Mouse (Mus musculus): Measurements from ENCODE around the gene Crisp2. TPM values are rescaled to one million over a fixed set of nuclear protein-coding genes. Genes with fewer than 3 reads are reported as not detected.

The Crisp2 gene
- polyA plus RNA-seq (2012; ENCODE audit: insufficient read depth, insufficient read length, low replicate concordance, missing spikeins): not detected in 2 replicates

DNA sequence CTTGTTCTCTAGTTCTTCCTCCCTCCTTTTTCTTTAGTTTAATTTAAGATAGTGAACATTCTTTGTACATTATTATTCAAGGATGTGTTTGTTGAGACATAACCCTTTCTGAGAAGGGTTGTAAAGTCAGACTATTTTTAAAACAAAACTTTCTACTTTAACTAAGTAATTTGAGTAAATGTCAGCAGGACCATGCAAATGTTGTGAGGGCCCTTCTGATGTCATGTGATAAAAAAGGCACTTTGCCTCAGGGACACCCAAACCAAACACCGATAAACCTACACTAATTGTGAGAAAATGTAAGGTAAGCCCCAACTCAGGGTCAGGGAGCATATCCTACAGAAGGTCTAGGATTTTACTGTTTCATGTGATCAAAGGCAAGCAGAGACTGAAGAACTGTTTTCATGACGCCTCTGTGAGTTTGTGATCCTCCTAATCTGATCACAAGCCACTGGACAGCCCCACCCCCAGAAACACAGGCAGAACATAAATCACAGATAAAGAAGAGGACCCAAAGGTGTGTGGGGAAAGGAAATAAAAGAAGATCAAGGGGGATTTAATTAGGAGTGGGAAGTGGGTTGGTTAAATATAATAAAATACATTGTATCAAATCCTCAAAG lies at the start of gene Crisp2:
Gene Crisp2, minus strand, starts transcription at position 51 of the 620 bp plus-strand sequence.
- Histone ChIP-seq H3K27ac (ENCODE audit: insufficient read depth, low read depth, low read length) (no peak within 1 kb of the TSS), H3K4me1 (ENCODE audit: control insufficient read depth, insufficient read depth, low read length) (no peaks in the 10 kb centered on the region), H3K4me3 (ENCODE audit: insufficient read depth, low read depth, low read length) (no peak within 1 kb of the TSS)
- WGBS: 59% methylated on average over 2 of the region's 2 CpGs
- TF ChIP-seq CTCF (IDR thresholded peaks at IDR 0.05; ENCODE audit: insufficient read depth, low read depth, low read length) (no peak), POLR2A (IDR thresholded peaks at IDR 0.05; ENCODE audit: insufficient read depth, low read depth, low read length) (no peak)

DNA sequence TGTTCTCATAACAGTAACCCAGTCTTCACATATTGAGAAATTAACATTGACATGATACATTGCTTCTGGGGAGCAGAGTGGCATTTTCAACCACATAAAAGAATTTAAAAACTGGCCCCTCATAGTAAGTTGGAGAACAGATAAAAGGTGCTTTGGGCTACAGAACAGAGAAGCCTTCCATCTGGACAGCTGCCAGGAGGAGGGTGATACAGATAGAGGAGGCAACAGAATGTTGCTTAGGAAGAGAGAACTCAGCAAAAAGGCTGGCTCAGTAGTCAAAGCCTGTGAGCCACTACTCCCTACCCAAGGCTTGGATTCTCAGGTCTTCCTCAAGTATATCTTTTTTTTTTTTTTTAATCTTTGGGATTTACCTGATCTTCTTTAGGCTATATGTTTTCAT lies 48.3 kb upstream of the Crisp2 start:
- Histone ChIP-seq H3K4me1 (ENCODE audit: control insufficient read depth, insufficient read depth, low read length) (no peaks in the 10 kb centered on the region), H3K27ac (ENCODE audit: insufficient read depth, low read depth, low read length) (no peak overlapping the region), H3K4me3 (ENCODE audit: insufficient read depth, low read depth, low read length) (no peak overlapping the region)
- TF ChIP-seq CTCF (IDR thresholded peaks at IDR 0.05; ENCODE audit: insufficient read depth, low read depth, low read length) (no peak), POLR2A (IDR thresholded peaks at IDR 0.05; ENCODE audit: insufficient read depth, low read depth, low read length) (no peak)

DNA sequence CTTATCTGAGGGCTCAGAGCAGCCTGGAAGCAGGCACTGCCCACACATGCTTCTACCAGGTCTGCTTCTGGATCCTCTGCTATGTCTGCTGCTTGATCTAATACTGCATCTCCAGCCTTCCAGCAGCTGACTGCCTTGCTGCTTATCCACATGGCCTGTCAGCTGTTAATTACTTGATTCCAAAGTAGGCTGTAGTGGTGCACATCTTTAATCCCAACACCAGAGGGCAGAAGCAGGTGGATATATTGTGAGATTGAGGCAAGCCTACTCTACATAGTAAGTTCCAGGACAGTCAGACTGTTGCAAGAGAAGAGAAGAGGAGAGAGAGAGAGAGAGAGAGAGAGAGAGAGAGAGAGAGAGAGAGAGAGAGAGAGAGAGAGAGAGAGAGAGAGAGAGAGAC lies 30.5 kb upstream of the Crisp2 start:
- Histone ChIP-seq H3K27ac (ENCODE audit: insufficient read depth, low read depth, low read length) (no peak overlapping the region), H3K4me1 (ENCODE audit: control insufficient read depth, insufficient read depth, low read length) (no peaks in the 10 kb centered on the region), H3K4me3 (ENCODE audit: insufficient read depth, low read depth, low read length) (no peak overlapping the region)
- no peak for TF ChIP-seq POLR2A (IDR thresholded peaks at IDR 0.05; ENCODE audit: insufficient read depth, low read depth, low read length)
- no peak for TF ChIP-seq CTCF (IDR thresholded peaks at IDR 0.05; ENCODE audit: insufficient read depth, low read depth, low read length)

DNA sequence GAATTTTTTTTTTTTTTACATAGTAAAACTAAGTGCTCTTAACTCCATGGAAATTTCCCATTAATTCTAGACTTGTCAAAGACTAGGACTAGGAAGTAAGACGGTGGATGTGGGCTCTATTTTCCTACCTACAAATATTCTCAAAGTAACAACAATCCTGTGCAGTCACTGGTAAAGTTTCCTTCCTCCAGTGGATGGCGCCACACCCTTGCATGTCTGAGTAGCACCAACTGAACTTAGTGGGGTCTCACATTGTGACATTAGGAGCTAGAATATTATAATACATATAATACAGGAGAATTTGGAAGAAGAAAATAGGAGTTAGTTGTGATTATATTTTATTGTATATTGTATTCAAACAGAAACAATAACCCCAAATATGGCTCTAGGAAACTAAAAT lies 25.1 kb upstream of the Crisp2 start:
- TF ChIP-seq POLR2A (IDR thresholded peaks at IDR 0.05; ENCODE audit: insufficient read depth, low read depth, low read length): no peak
- TF ChIP-seq CTCF (IDR thresholded peaks at IDR 0.05; ENCODE audit: insufficient read depth, low read depth, low read length): no peak
- Histone ChIP-seq H3K27ac (ENCODE audit: insufficient read depth, low read depth, low read length) (no peak overlapping the region), H3K4me1 (ENCODE audit: control insufficient read depth, insufficient read depth, low read length) (no peaks in the 10 kb centered on the region), H3K4me3 (ENCODE audit: insufficient read depth, low read depth, low read length) (no peak overlapping the region)
- WGBS: 51% methylated on average over 2 of the region's 2 CpGs

DNA sequence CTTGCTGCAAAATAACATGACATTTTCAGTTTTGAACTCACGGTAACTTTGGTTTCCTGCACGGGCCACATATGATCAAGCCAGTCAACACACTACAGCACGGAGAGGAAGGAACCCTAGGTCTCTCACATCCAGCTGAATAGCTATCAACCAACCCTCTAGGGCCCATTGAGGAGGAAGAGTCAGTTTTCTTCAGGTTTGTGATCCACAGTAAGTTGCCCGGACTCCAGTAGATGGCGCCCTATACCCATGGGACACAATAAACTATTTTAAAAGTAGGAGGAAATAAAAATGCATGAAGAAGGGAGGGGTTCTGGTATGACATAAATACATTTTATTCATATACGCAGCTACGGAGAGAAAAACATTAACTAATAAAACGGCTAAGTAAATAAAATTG lies 17.7 kb upstream of the Crisp2 start:
- H3K4me1 ChIP-seq (ENCODE audit: control insufficient read depth, insufficient read depth, low read length): no peaks in the 10 kb centered on the region
- H3K4me3 ChIP-seq (ENCODE audit: insufficient read depth, low read depth, low read length): no peak overlapping the region
- no peak for TF ChIP-seq POLR2A (IDR thresholded peaks at IDR 0.05; ENCODE audit: insufficient read depth, low read depth, low read length)
- no peak for TF ChIP-seq CTCF (IDR thresholded peaks at IDR 0.05; ENCODE audit: insufficient read depth, low read depth, low read length)
- H3K27ac ChIP-seq (ENCODE audit: insufficient read depth, low read depth, low read length): no peak overlapping the region
- 61% methylated on average over 8 of the region's 8 CpGs for WGBS

DNA sequence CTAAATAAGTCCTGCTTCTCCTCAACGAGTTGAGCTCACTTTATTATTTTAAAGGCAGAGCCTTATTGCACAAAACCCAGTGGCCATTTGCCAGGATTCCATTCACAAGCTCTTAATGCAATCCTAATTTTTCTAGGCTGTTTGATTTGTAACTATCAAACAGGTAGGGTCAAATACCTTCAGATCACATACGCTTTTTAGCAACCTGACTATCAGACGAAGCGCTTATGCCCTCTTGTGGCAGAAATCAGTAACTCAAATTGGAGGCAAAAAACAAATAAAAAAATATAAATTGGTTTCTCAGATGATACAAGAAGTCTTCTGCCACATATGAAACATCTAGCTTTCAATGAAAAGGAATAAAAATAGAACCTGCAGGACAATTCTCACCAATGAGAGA lies 17.0 kb upstream of the Crisp2 start:
- TF ChIP-seq CTCF (IDR thresholded peaks at IDR 0.05; ENCODE audit: insufficient read depth, low read depth, low read length) (no peak), POLR2A (IDR thresholded peaks at IDR 0.05; ENCODE audit: insufficient read depth, low read depth, low read length) (no peak)

DNA sequence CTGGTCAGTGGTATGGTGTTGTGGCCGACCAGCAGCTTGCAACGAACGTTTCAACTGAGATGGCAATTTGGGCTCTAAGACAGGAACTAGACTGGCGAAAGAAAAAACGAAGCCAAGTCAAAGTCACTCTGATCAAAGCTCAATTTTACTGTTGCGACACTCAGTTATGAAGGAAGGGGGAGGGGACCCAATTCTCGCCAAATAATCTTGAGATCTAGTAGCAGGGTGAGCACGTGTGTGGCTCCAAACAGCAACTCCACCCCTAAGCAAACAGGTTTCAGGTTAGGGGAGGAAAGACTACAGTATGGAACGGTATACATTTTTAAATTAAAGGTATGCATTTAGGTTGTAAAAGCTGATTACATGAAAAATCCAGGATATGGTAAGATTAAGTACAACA lies 14.7 kb upstream of the Crisp2 start:
- TF ChIP-seq POLR2A (IDR thresholded peaks at IDR 0.05; ENCODE audit: insufficient read depth, low read depth, low read length) (no peak), CTCF (IDR thresholded peaks at IDR 0.05; ENCODE audit: insufficient read depth, low read depth, low read length) (no peak)
- Histone ChIP-seq H3K4me1 (ENCODE audit: control insufficient read depth, insufficient read depth, low read length) (no peaks in the 10 kb centered on the region), H3K27ac (ENCODE audit: insufficient read depth, low read depth, low read length) (no peak overlapping the region), H3K4me3 (ENCODE audit: insufficient read depth, low read depth, low read length) (no peak overlapping the region)
- 80% methylated on average over 9 of the region's 9 CpGs for WGBS

More for the DNA sequence above, 17.0 kb upstream of the Crisp2 start:
- no peak overlapping the region for H3K27ac ChIP-seq (ENCODE audit: insufficient read depth, low read depth, low read length)
- WGBS: 15% methylated on average over 4 of the region's 4 CpGs
- no peak overlapping the region for H3K4me3 ChIP-seq (ENCODE audit: insufficient read depth, low read depth, low read length)
- H3K4me1 ChIP-seq (ENCODE audit: control insufficient read depth, insufficient read depth, low read length): no peaks in the 10 kb centered on the region

DNA sequence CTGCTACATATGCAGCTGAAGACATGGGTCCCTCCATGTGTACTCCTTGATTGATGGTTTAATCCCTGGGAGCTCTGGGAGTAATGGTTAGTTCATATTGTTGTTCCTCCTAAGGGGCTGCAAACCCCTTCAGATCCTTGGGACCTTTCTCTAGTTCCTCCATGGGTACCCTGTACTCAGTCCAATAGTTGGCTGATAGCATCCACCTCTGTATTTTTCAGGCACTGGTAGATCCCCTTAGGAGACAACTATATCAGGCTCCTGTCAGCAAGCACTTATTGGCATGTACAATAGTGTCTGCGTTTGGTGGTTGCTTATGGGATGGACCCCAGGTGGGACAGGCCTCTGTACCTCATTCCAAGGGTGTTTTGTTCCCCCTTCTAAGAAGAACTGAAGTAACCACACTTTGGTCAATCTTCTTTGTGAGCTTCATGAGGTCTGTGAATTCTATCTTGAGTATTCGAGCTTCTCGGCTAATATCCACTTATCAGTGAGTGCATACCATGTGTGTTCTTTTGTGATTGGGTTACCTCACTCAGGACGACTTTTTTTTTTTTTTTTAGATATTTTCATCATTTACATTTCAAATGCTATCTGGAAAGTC lies 10.6 kb upstream of the Crisp2 start:
- Histone ChIP-seq H3K27ac (ENCODE audit: insufficient read depth, low read depth, low read length) (no peak overlapping the region), H3K4me1 (ENCODE audit: control insufficient read depth, insufficient read depth, low read length) (no peaks in the 10 kb centered on the region), H3K4me3 (ENCODE audit: insufficient read depth, low read depth, low read length) (no peak overlapping the region)
- TF ChIP-seq CTCF (IDR thresholded peaks at IDR 0.05; ENCODE audit: insufficient read depth, low read depth, low read length) (no peak), POLR2A (IDR thresholded peaks at IDR 0.05; ENCODE audit: insufficient read depth, low read depth, low read length) (no peak)
- WGBS: 71% methylated on average over 4 of the region's 4 CpGs

DNA sequence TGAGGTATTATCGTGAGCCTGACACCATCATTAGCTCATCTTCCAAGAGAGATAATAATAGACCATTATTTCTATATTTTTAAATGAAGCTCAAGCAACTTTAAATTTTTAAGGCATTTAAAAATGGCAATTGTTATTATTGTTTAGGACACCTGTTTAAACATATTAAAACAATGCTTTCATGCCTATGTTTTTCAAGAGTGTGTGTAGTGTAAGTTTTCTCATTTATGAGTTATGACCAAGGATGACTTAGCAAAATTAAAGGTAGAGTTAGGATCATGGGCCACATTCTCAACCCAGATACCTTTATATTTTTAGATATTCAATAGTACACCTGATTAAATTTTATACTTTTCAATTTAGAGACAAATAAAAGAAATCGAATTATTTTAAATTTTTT lies 5.5 kb upstream of the Crisp2 start:
- no peak for TF ChIP-seq CTCF (IDR thresholded peaks at IDR 0.05; ENCODE audit: insufficient read depth, low read depth, low read length)
- no peak for TF ChIP-seq POLR2A (IDR thresholded peaks at IDR 0.05; ENCODE audit: insufficient read depth, low read depth, low read length)
- Histone ChIP-seq H3K27ac (ENCODE audit: insufficient read depth, low read depth, low read length) (no peak overlapping the region), H3K4me3 (ENCODE audit: insufficient read depth, low read depth, low read length) (no peak overlapping the region), H3K4me1 (ENCODE audit: control insufficient read depth, insufficient read depth, low read length) (no peaks in the 10 kb centered on the region)
- WGBS: 45% methylated on average over 2 of the region's 2 CpGs

Data from olfactory bulb, adult 2 months (tissue).